Comparison of ENCODE assay signal across 17 mouse cellular contexts in genomic region chr13:91985915-91986589, GRCm38 (mm10).
DNase-seq lines count a peak whose midpoint lies in the region; ATAC-seq and TF ChIP-seq lines count a peak whose summit lies in the region.
"Had no signal": no experiment of that assay in that cellular context is flagged by ENCODE, and none has a peak within 500 bp of the region (broad histone marks: within the 10 kb centered on the region; RNA-seq: fewer than 3 reads in every experiment).

No protein-coding gene starts in this region.

- TF ChIP-seq POLR2A in thymus, adult 2 months (IDR thresholded peaks at IDR 0.05; ENCODE audit: control insufficient read depth, extremely low read depth, insufficient read depth, low read length, poor library complexity): no peak

- H3K4me3 ChIP-seq in limb, embryonic 11.5 days (ENCODE audit: low read depth, low read length): no peak overlapping the region
- H3K4me3 ChIP-seq in limb, embryonic 10.5 days: no peak overlapping the region
- no peak overlapping the region for H3K4me3 ChIP-seq in forebrain, embryonic 13.5 days
- no peak overlapping the region for H3K4me3 ChIP-seq in hindbrain, embryonic 16.5 days (ENCODE audit: low read length)
- no peak overlapping the region for H3K4me3 ChIP-seq in neural tube, embryonic 14.5 days (ENCODE audit: low read depth, low read length)
- H3K4me3 ChIP-seq in thymus, adult 2 months (ENCODE audit: control insufficient read depth, insufficient read depth, low read length): no peak overlapping the region
- no peak overlapping the region for H3K4me3 ChIP-seq in liver, postnatal 0 days (ENCODE audit: low read depth, low read length)
- H3K4me3 ChIP-seq: embryonic facial prominence, embryonic 15.5 days; heart, adult 2 months had no signal

- peak; percentile 23 for DNase-seq in limb, embryonic 11.5 days (ENCODE audit: low spot score)
- no peak for DNase-seq in limb, embryonic 10.5 days (ENCODE audit: low spot score)
- no peak for DNase-seq in thymus, adult 2 months
- no peak for DNase-seq in kidney, postnatal 10 days
- DNase-seq in liver, postnatal 0 days: no peak
- DNase-seq: adrenal gland, adult 8-10 months; B cell, adult 2 months; cerebellum, postnatal 10 days; heart, adult 2 months; heart, postnatal 10 days; kidney, adult 18-20 months; liver; lung, embryonic 14.5 days had no signal

- ATAC-seq in limb, embryonic 11.5 days (ENCODE audit: insufficient number of reproducible peaks, low FRiP score, low TSS enrichment, low read depth): no peak
- ATAC-seq in forebrain, embryonic 13.5 days: peak; percentile 82
- ATAC-seq in hindbrain, embryonic 16.5 days: peak; percentile 87
- peak; percentile 89 for ATAC-seq in neural tube, embryonic 14.5 days (ENCODE audit: low read depth)
- no peak for ATAC-seq in liver, postnatal 0 days

- no peaks in the 10 kb centered on the region for H3K27me3 ChIP-seq in limb, embryonic 11.5 days (ENCODE audit: control insufficient read depth, insufficient read depth, low read length)
- no peaks in the 10 kb centered on the region for H3K27me3 ChIP-seq in limb, embryonic 10.5 days (ENCODE audit: low read depth, poor library complexity, severe bottlenecking)
- H3K27me3 ChIP-seq in forebrain, embryonic 13.5 days: no peaks in the 10 kb centered on the region
- no peaks in the 10 kb centered on the region for H3K27me3 ChIP-seq in hindbrain, embryonic 16.5 days (replicated peaks; ENCODE audit: control insufficient read depth, insufficient read depth, low read length)
- no peaks in the 10 kb centered on the region for H3K27me3 ChIP-seq in neural tube, embryonic 14.5 days (ENCODE audit: control insufficient read depth, insufficient read depth, low read length)
- no peaks in the 10 kb centered on the region for H3K27me3 ChIP-seq in thymus, adult 2 months (ENCODE audit: control insufficient read depth, insufficient read depth, low read length)
- H3K27me3 ChIP-seq in liver, postnatal 0 days (ENCODE audit: insufficient read depth, low read length): no peaks in the 10 kb centered on the region
- H3K27me3 ChIP-seq: embryonic facial prominence, embryonic 15.5 days had no signal

- TF ChIP-seq EP300 in liver, postnatal 0 days (IDR thresholded peaks at IDR 0.05; ENCODE audit: low read depth): no peak

- no peak for TF ChIP-seq CTCF in thymus, adult 2 months (IDR thresholded peaks at IDR 0.05; ENCODE audit: borderline replicate concordance, control insufficient read depth, extremely low read depth, insufficient read depth, low read length, poor library complexity)
- TF ChIP-seq CTCF in liver, postnatal 0 days (IDR thresholded peaks at IDR 0.05; ENCODE audit: low read depth): no peak

- no peak overlapping the region for H3K27ac ChIP-seq in limb, embryonic 11.5 days (replicated peaks; ENCODE audit: low read depth, low read length)
- no peak overlapping the region for H3K27ac ChIP-seq in limb, embryonic 10.5 days
- no peak overlapping the region for H3K27ac ChIP-seq in forebrain, embryonic 13.5 days
- no peak overlapping the region for H3K27ac ChIP-seq in hindbrain, embryonic 16.5 days (ENCODE audit: low read depth, low read length)
- peak overlapping the region; percentile 22; the same call in 1 of the 2 replicates for H3K27ac ChIP-seq in neural tube, embryonic 14.5 days (ENCODE audit: low read depth, low read length)
- H3K27ac ChIP-seq in thymus, adult 2 months (ENCODE audit: control insufficient read depth, insufficient read depth, low read length): no peak overlapping the region
- H3K27ac ChIP-seq in liver, postnatal 0 days (ENCODE audit: low read depth): no peak overlapping the region
- H3K27ac ChIP-seq: embryonic facial prominence, embryonic 15.5 days; heart, adult 2 months had no signal

- H3K4me2 ChIP-seq in limb, embryonic 11.5 days (ENCODE audit: low read depth, severe bottlenecking): no peak overlapping the region
- H3K4me2 ChIP-seq in forebrain, embryonic 13.5 days: no peak overlapping the region
- H3K4me2 ChIP-seq in hindbrain, embryonic 16.5 days (ENCODE audit: low read length): no peak overlapping the region
- H3K4me2 ChIP-seq in neural tube, embryonic 14.5 days (ENCODE audit: low read depth, low read length): no peak overlapping the region
- H3K4me2 ChIP-seq in liver, postnatal 0 days (ENCODE audit: low read depth, low read length): no peak overlapping the region
- H3K4me2 ChIP-seq: embryonic facial prominence, embryonic 15.5 days; lung, embryonic 14.5 days had no signal

- H3K4me1 ChIP-seq in limb, embryonic 11.5 days (ENCODE audit: control insufficient read depth, insufficient read depth, low read length): peaks cover 4% of the 10 kb centered on the region; the same call in 1 of the 2 replicates
- peaks cover 4% of the 10 kb centered on the region; the same call in 1 of the 2 replicates for H3K4me1 ChIP-seq in limb, embryonic 10.5 days
- peaks cover 7% of the 10 kb centered on the region; the same call in 1 of the 2 replicates for H3K4me1 ChIP-seq in forebrain, embryonic 13.5 days
- H3K4me1 ChIP-seq in hindbrain, embryonic 16.5 days (ENCODE audit: control insufficient read depth, insufficient read depth, low read depth, low read length): no peaks in the 10 kb centered on the region; the same call in none of the 2 replicates
- H3K4me1 ChIP-seq in neural tube, embryonic 14.5 days (ENCODE audit: control insufficient read depth, insufficient read depth, low read length): peaks cover 7% of the 10 kb centered on the region; the same call in 1 of the 2 replicates
- no peaks in the 10 kb centered on the region for H3K4me1 ChIP-seq in thymus, adult 2 months (replicated peaks; ENCODE audit: control insufficient read depth, insufficient read depth, low read length)
- H3K4me1 ChIP-seq in liver, postnatal 0 days (ENCODE audit: insufficient read depth): no peaks in the 10 kb centered on the region
- H3K4me1 ChIP-seq: embryonic facial prominence, embryonic 15.5 days had no signal

- H3K36me3 ChIP-seq in limb, embryonic 11.5 days (ENCODE audit: control insufficient read depth, insufficient read depth, low read length): no peaks in the 10 kb centered on the region
- H3K36me3 ChIP-seq in limb, embryonic 10.5 days: no peaks in the 10 kb centered on the region
- H3K36me3 ChIP-seq in forebrain, embryonic 13.5 days (ENCODE audit: poor library complexity, severe bottlenecking): no peaks in the 10 kb centered on the region
- no peaks in the 10 kb centered on the region for H3K36me3 ChIP-seq in hindbrain, embryonic 16.5 days (ENCODE audit: control insufficient read depth, insufficient read depth, low read length)
- H3K36me3 ChIP-seq in neural tube, embryonic 14.5 days (ENCODE audit: control insufficient read depth, insufficient read depth, low read length): no peaks in the 10 kb centered on the region
- H3K36me3 ChIP-seq in thymus, adult 2 months (ENCODE audit: control insufficient read depth, insufficient read depth, low read length): no peaks in the 10 kb centered on the region
- no peaks in the 10 kb centered on the region for H3K36me3 ChIP-seq in liver, postnatal 0 days (replicated peaks; ENCODE audit: insufficient read depth, low read length)
- H3K36me3 ChIP-seq: embryonic facial prominence, embryonic 15.5 days had no signal

- no peak overlapping the region for H3K9ac ChIP-seq in limb, embryonic 11.5 days (ENCODE audit: low read length)
- no peak overlapping the region for H3K9ac ChIP-seq in forebrain, embryonic 13.5 days
- H3K9ac ChIP-seq in hindbrain, embryonic 16.5 days (ENCODE audit: low read depth, low read length): no peak overlapping the region
- H3K9ac ChIP-seq in neural tube, embryonic 14.5 days (replicated peaks; ENCODE audit: low read depth, low read length): no peak overlapping the region
- no peak overlapping the region for H3K9ac ChIP-seq in liver, postnatal 0 days (replicated peaks)
- H3K9ac ChIP-seq: embryonic facial prominence, embryonic 15.5 days; lung, embryonic 14.5 days had no signal

- WGBS in limb, embryonic 11.5 days: 47% methylated on average over 7 of the region's 7 CpGs
- 55% methylated on average over 7 of the region's 7 CpGs for WGBS in limb, embryonic 10.5 days
- 52% methylated on average over 7 of the region's 7 CpGs for WGBS in forebrain, embryonic 13.5 days
- WGBS in hindbrain, embryonic 16.5 days: 51% methylated on average over 7 of the region's 7 CpGs
- WGBS in neural tube, embryonic 14.5 days: 33% methylated on average over 7 of the region's 7 CpGs
- 76% methylated on average over 7 of the region's 7 CpGs for WGBS in thymus, adult 2 months
- WGBS in liver, postnatal 0 days (ENCODE audit: insufficient replicate concordance): 61% methylated on average over 7 of the region's 7 CpGs

- no peaks in the 10 kb centered on the region for H3K9me3 ChIP-seq in limb, embryonic 11.5 days (ENCODE audit: control insufficient read depth, low read length)
- no peaks in the 10 kb centered on the region for H3K9me3 ChIP-seq in limb, embryonic 10.5 days (replicated peaks)
- H3K9me3 ChIP-seq in forebrain, embryonic 13.5 days (replicated peaks): no peaks in the 10 kb centered on the region
- H3K9me3 ChIP-seq in hindbrain, embryonic 16.5 days (ENCODE audit: control insufficient read depth, low read length): no peaks in the 10 kb centered on the region
- H3K9me3 ChIP-seq in neural tube, embryonic 14.5 days (ENCODE audit: control insufficient read depth, low read length): no peaks in the 10 kb centered on the region
- no peaks in the 10 kb centered on the region for H3K9me3 ChIP-seq in liver, postnatal 0 days (ENCODE audit: low read length)
- H3K9me3 ChIP-seq: embryonic facial prominence, embryonic 15.5 days had no signal

Comparison
In these comparisons a context has a peak if more than half of its experiments do, and no peak if none do; other contexts are left out.
1. ATAC-seq: peak in forebrain, embryonic 13.5 days (single experiment), hindbrain, embryonic 16.5 days (single experiment) and neural tube, embryonic 14.5 days (single experiment); none in limb, embryonic 11.5 days (single experiment) and liver, postnatal 0 days (single experiment).